Mouse (Mus musculus): ENCODE measurements around the gene Esrrg.

DNA sequence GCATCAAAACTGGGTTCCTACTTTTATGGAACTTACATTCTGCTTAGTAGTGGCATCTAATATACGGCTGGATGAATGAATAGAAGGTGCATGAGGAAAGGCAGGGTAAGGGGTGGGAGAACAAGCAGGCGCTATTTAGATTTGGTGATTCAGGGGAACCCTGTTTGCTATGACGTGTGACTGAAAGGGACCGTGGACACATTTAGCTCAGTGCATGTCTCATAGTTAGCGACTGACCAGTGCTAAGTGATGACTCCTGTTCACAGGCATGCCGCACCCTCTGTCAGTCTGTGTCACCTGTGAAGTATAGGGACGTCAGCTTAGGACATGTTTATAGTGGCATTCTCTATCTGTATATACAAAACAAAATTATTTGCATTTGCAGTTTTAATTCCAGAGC lies 132.7 kb downstream of the Esrrg start:
- TF ChIP-seq CTCF (IDR thresholded peaks at IDR 0.05; ENCODE audit: borderline replicate concordance, insufficient read depth, low read depth, low read length) (no peak), POLR2A (IDR thresholded peaks at IDR 0.05; ENCODE audit: borderline replicate concordance, insufficient read depth, low read length) (no peak)

Data from cerebellum, adult 2 months (tissue).